Mouse (Mus musculus): ENCODE data around the gene Tmem144.
"Not testable (repeated sequence)": the region's sequence is repeated elsewhere in the genome, so short reads cannot be mapped to it uniquely, and the experiment has no call there.

Tmem144 gene

GRCm38 (mm10) chr3:79811632-79812031 is 40.9 kb downstream of the Tmem144 start:
- Histone ChIP-seq H3K9me3 (ENCODE audit: low read length) (no peaks in the 10 kb centered on the region), H3K4me3 (replicated peaks; ENCODE audit: low read length) (no peak overlapping the region), H3K27me3 (ENCODE audit: insufficient read depth, low read length) (peaks cover 7% of the 10 kb centered on the region; the same call in 1 of the 2 replicates), H3K36me3 (ENCODE audit: insufficient read depth, low read length) (no peaks in the 10 kb centered on the region), H3K4me1 (replicated peaks; ENCODE audit: low read depth, low read length) (no peaks in the 10 kb centered on the region)
- TF ChIP-seq POU5F1 (IDR thresholded peaks at IDR 0.05; ENCODE audit: borderline replicate concordance, low read length) (no peak), NANOG (IDR thresholded peaks at IDR 0.05; ENCODE audit: borderline replicate concordance, low read length) (no peak), CTCF (conservative IDR thresholded peaks at IDR 0.05; ENCODE audit: low read length) (peak; percentile 60)

GRCm38 (mm10) chr3:79810563-79810962 is 42.0 kb downstream of the Tmem144 start:
- Histone ChIP-seq H3K36me3 (ENCODE audit: insufficient read depth, low read length) (no peaks in the 10 kb centered on the region), H3K9me3 (ENCODE audit: low read length) (no peaks in the 10 kb centered on the region), H3K4me1 (replicated peaks; ENCODE audit: low read depth, low read length) (no peaks in the 10 kb centered on the region), H3K4me3 (replicated peaks; ENCODE audit: low read length) (no peak overlapping the region), H3K27me3 (ENCODE audit: insufficient read depth, low read length) (peaks cover 7% of the 10 kb centered on the region; the same call in 1 of the 2 replicates)
- TF ChIP-seq CTCF (conservative IDR thresholded peaks at IDR 0.05; ENCODE audit: low read length) (no peak), NANOG (IDR thresholded peaks at IDR 0.05; ENCODE audit: borderline replicate concordance, low read length) (no peak), POU5F1 (IDR thresholded peaks at IDR 0.05; ENCODE audit: borderline replicate concordance, low read length) (no peak)

DNA sequence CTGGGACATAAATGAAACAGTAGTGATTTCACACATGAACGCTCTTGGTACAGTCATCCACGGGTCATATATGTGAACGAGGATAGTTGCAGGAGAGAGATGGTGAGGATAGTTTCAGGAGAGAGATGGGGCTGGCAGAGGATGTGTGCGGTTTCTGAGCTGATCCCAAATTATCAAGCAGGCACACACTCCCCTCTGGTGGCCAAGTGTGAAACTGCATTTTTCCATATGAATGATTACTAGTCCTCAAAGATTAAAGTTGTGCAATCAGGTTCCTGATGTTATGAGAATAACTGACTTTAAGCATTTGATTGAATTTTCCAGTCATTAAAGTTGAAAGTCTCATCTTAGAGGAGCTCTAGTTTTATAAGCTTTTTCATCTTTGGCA is 43.4 kb downstream of the Tmem144 start:
- Histone ChIP-seq H3K4me3 (replicated peaks; ENCODE audit: low read length) (no peak overlapping the region), H3K36me3 (ENCODE audit: insufficient read depth, low read length) (no peaks in the 10 kb centered on the region), H3K4me1 (replicated peaks; ENCODE audit: low read depth, low read length) (no peaks in the 10 kb centered on the region), H3K27me3 (ENCODE audit: insufficient read depth, low read length) (peaks cover 5% of the 10 kb centered on the region; the same call in 1 of the 2 replicates), H3K9me3 (ENCODE audit: low read length) (no peaks in the 10 kb centered on the region)
- TF ChIP-seq CTCF (conservative IDR thresholded peaks at IDR 0.05; ENCODE audit: low read length) (peak; percentile 81), NANOG (IDR thresholded peaks at IDR 0.05; ENCODE audit: borderline replicate concordance, low read length) (no peak), POU5F1 (IDR thresholded peaks at IDR 0.05; ENCODE audit: borderline replicate concordance, low read length) (no peak)

DNA sequence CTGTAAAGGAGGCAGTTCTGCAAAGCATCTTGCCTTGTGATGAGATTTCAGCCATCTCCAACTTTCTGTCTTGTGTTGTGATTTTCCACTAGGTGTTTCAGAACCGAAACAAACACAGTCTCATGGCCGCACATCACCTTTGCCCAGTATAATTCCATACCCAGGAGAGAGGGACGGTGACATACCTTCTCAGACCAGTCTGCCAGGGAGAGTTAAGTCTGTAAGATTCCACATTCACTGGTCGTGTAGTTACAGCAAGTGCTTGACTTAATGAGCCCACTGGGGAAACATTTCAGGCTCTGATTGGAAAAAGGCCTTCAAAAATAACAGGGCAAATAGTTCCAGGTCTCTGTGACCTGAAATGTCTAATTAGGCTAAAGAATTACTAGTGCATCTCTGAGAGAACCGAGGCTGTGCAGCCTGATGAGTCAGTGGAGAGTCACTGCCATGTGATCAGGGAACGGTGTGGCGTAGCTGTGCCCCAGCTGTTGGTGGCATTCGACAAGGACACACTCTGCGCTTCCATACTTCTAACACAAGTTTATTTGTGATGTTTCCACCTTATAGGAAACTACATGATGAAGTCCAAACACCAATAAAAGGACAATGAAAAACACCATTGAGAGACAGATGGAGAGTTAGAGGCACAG is 43.9 kb downstream of the Tmem144 start:
- Histone ChIP-seq H3K4me1 (replicated peaks; ENCODE audit: low read depth, low read length) (no peaks in the 10 kb centered on the region), H3K9me3 (ENCODE audit: low read length) (no peaks in the 10 kb centered on the region), H3K36me3 (ENCODE audit: insufficient read depth, low read length) (no peaks in the 10 kb centered on the region), H3K4me3 (replicated peaks; ENCODE audit: low read length) (no peak overlapping the region), H3K27me3 (ENCODE audit: insufficient read depth, low read length) (peaks cover 4% of the 10 kb centered on the region; the same call in 1 of the 2 replicates)
- no peak for TF ChIP-seq CTCF (conservative IDR thresholded peaks at IDR 0.05; ENCODE audit: low read length)
- no peak for TF ChIP-seq NANOG (IDR thresholded peaks at IDR 0.05; ENCODE audit: borderline replicate concordance, low read length)
- no peak for TF ChIP-seq POU5F1 (IDR thresholded peaks at IDR 0.05; ENCODE audit: borderline replicate concordance, low read length)

DNA sequence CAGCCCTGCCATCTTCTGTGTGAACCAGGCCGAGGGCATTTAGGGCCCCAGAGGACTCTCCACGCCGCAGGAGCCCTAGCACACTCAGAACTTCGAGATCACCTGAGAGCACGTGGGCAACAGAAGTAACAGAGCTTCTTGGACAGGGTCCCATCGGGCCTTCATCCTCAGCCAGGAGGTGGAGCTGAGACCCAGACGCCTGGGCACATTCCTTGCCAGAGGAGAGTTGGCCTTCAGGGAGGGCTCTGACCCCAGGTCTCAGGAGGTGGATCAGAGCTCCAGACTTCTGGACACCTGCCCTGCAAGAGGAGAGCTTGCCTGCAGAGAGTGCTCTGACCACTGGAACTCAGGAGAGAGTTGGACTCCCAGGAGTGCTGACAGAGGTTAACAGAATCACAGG is 51.8 kb downstream of the Tmem144 start:
- peaks cover 13% of the 10 kb centered on the region; the same call in 1 of the 2 replicates for H3K9me3 ChIP-seq (ENCODE audit: low read length)
- H3K36me3 ChIP-seq (ENCODE audit: insufficient read depth, low read length); H3K4me1 ChIP-seq (replicated peaks; ENCODE audit: low read depth, low read length); H3K27me3 ChIP-seq (ENCODE audit: insufficient read depth, low read length); H3K4me3 ChIP-seq (replicated peaks; ENCODE audit: low read length): not testable (repeated sequence)

DNA sequence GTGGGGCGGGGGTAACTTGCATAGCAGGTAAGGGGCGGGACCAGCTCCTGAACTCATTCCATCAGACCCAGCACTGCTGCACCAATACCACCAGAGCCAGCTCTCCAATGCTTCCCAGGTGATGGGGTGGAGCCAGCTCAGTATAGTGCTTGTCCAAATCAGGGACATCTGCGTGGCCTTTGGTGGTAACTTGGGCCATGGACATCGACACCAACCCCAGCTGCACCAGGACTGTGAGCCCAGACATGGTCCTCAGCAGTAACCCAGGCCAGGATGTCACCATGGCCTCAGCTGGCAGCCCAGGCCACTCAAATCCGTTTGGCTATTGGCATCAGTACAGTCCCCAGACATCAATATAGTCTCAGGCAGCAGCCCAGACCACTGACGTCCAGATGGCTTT is 60.3 kb downstream of the Tmem144 start:
- no peaks in the 10 kb centered on the region for H3K4me1 ChIP-seq (replicated peaks; ENCODE audit: low read depth, low read length)
- no peak overlapping the region for H3K4me3 ChIP-seq (replicated peaks; ENCODE audit: low read length)
- H3K27me3 ChIP-seq (ENCODE audit: insufficient read depth, low read length), result no peaks in the 10 kb centered on the region; the same call in 1 of the 2 replicates
- TF ChIP-seq POU5F1 (IDR thresholded peaks at IDR 0.05; ENCODE audit: borderline replicate concordance, low read length) (no peak), NANOG (IDR thresholded peaks at IDR 0.05; ENCODE audit: borderline replicate concordance, low read length) (no peak), CTCF (conservative IDR thresholded peaks at IDR 0.05; ENCODE audit: low read length) (no peak)
- no peaks in the 10 kb centered on the region for H3K9me3 ChIP-seq (ENCODE audit: low read length)
- H3K36me3 ChIP-seq (ENCODE audit: insufficient read depth, low read length), result no peaks in the 10 kb centered on the region

DNA sequence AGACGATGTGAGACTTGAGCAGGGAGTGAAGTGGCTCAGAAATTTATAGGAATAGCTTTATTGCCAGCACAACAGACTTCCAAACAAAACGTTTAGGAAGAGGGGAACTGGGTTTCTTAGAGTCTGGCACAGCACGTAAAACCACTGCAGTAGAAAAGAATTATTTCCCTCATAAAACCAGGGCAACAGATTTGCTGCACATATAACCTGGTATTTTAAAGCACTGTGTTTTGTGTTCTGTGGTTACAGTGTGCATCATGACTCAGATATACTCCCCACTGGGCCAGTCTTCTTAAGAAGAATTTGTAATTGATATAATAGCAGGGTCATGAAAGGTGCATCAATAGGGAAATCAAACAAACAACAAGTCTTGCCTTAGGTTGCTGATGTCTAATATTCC is 62.2 kb downstream of the Tmem144 start:
- Histone ChIP-seq H3K4me3 (replicated peaks; ENCODE audit: low read length) (no peak overlapping the region), H3K27me3 (ENCODE audit: insufficient read depth, low read length) (no peaks in the 10 kb centered on the region; the same call in 1 of the 2 replicates), H3K4me1 (replicated peaks; ENCODE audit: low read depth, low read length) (no peaks in the 10 kb centered on the region), H3K36me3 (ENCODE audit: insufficient read depth, low read length) (no peaks in the 10 kb centered on the region), H3K9me3 (ENCODE audit: low read length) (no peaks in the 10 kb centered on the region)
- TF ChIP-seq POU5F1 (IDR thresholded peaks at IDR 0.05; ENCODE audit: borderline replicate concordance, low read length) (no peak), NANOG (IDR thresholded peaks at IDR 0.05; ENCODE audit: borderline replicate concordance, low read length) (no peak)

GRCm38 (mm10) chr3:79789554-79789953 is 63.0 kb downstream of the Tmem144 start:
- Histone ChIP-seq H3K27me3 (ENCODE audit: insufficient read depth, low read length) (no peaks in the 10 kb centered on the region; the same call in 1 of the 2 replicates), H3K36me3 (ENCODE audit: insufficient read depth, low read length) (no peaks in the 10 kb centered on the region), H3K4me3 (replicated peaks; ENCODE audit: low read length) (no peak overlapping the region), H3K9me3 (ENCODE audit: low read length) (no peaks in the 10 kb centered on the region), H3K4me1 (replicated peaks; ENCODE audit: low read depth, low read length) (peaks cover 3% of the 10 kb centered on the region)
- TF ChIP-seq NANOG (IDR thresholded peaks at IDR 0.05; ENCODE audit: borderline replicate concordance, low read length), result no peak
- no peak for TF ChIP-seq POU5F1 (IDR thresholded peaks at IDR 0.05; ENCODE audit: borderline replicate concordance, low read length)
- TF ChIP-seq CTCF (conservative IDR thresholded peaks at IDR 0.05; ENCODE audit: low read length), result no peak

DNA sequence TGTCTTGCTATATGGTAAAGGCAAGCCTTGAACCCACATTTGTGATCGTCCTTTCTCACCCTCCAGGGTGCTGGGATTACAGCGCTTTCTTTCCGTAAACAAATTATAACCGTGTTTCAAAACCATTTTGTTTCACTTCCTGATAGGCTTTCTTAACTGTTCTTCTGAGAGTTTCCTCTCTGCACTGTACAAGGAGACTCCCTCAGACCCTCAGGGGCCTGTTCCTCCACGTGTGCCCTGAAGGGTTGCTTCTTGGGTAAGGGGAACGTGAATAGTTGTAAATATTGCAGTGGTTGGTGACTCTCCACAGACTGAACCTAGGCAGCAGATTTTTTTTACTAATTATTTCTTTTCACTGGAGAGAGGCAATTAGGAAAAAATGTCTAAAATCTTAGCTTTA is 63.6 kb downstream of the Tmem144 start:
- Histone ChIP-seq H3K36me3 (ENCODE audit: insufficient read depth, low read length) (no peaks in the 10 kb centered on the region), H3K4me1 (replicated peaks; ENCODE audit: low read depth, low read length) (peaks cover 8% of the 10 kb centered on the region), H3K4me3 (replicated peaks; ENCODE audit: low read length) (no peak overlapping the region), H3K27me3 (ENCODE audit: insufficient read depth, low read length) (no peaks in the 10 kb centered on the region; the same call in 1 of the 2 replicates), H3K9me3 (ENCODE audit: low read length) (no peaks in the 10 kb centered on the region)
- no peak for TF ChIP-seq CTCF (conservative IDR thresholded peaks at IDR 0.05; ENCODE audit: low read length)
